Mouse (Mus musculus) forebrain, embryonic 11.5 days (tissue): ENCODE results near the gene Tsga10ip. TPM values are rescaled to one million over a fixed set of nuclear protein-coding genes. Genes with fewer than 3 reads are reported as not detected.
"Not testable (repeated sequence)": the region's sequence is repeated elsewhere in the genome, so short reads cannot be mapped to it uniquely, and the experiment has no call there.

Experiments used
- ATAC-seq: fragments of 200-750 bp; cut with Nextera tagmentation; replicated peaks from 2 replicates; pipeline ENCODE4 v1.8.0; 2017; ENCODE audit warnings: moderate TSS enrichment; ENCODE audit not compliant: low FRiP score
- DNase-seq: peaks from one replicate; pipeline ENCODE4 v3.0.0-alpha.2; 2017; ENCODE audit warnings: low spot score
- H3K27ac ChIP-seq: fragments of 300-500 bp; sonication (generic); 2 replicates; pipeline ENCODE4 v1.5.1; 2014; ENCODE audit warnings: low read depth, low read length
- H3K27me3 ChIP-seq: fragments of 300-500 bp; sonication (generic); 2 replicates; pipeline ENCODE4 v1.6.1; 2014; ENCODE audit warnings: mild to moderate bottlenecking, low read length, mixed read lengths; ENCODE audit not compliant: control insufficient read depth, insufficient read depth
- H3K36me3 ChIP-seq: fragments of 300-500 bp; sonication (generic); 2 replicates; pipeline ENCODE4 v1.6.1; 2014; ENCODE audit warnings: mild to moderate bottlenecking, low read length, moderate library complexity, mixed read lengths; ENCODE audit not compliant: control insufficient read depth, insufficient read depth
- H3K4me1 ChIP-seq: fragments of 300-500 bp; sonication (generic); replicated peaks from 2 replicates; pipeline ENCODE4 v1.6.1; 2014; ENCODE audit warnings: low read length, mixed read lengths; ENCODE audit not compliant: control insufficient read depth, insufficient read depth
- H3K4me2 ChIP-seq: fragments of 300-500 bp; sonication (generic); 2 replicates; pipeline ENCODE4 v1.6.1; 2014; ENCODE audit warnings: low read depth, mild to moderate bottlenecking, low read length, moderate library complexity, mixed read lengths; ENCODE audit not compliant: severe bottlenecking
- H3K4me3 ChIP-seq: fragments of 300-500 bp; sonication (generic); 2 replicates; pipeline ENCODE4 v1.5.1; 2014; ENCODE audit warnings: low read depth, low read length
- H3K9ac ChIP-seq: fragments of 300-500 bp; sonication (generic); 2 replicates; pipeline ENCODE4 v1.6.1; 2014; ENCODE audit warnings: low read length
- H3K9me3 ChIP-seq: fragments of 300-500 bp; sonication (generic); 2 replicates; pipeline ENCODE4 v1.6.1; 2016; ENCODE audit warnings: low read length, mixed read lengths; ENCODE audit not compliant: control insufficient read depth
- WGBS: fragments of 180-500 bp; shearing (Covaris S2); extraction: QIAGEN DNeasy Blood & Tissue Kit; methylation state at CpG from one replicate; pipeline ENCODE4 v1.1.7; 2014; 5-methylcytosine and 5-hydroxymethylcytosine counted together
- polyA plus RNA-seq: library from polyadenylated mRNA; unstranded; fragments of >200 nt; fragmentation: Nextera tagmentation; extraction: Ambion mirVana; gene quantifications from 2 replicates; pipeline ENCODE4 v1.2.1, GENCODE M21; 2014

Gene Tsga10ip
- polyA plus RNA-seq, 1 experiment from 2014 or later, result not detected

DNA sequence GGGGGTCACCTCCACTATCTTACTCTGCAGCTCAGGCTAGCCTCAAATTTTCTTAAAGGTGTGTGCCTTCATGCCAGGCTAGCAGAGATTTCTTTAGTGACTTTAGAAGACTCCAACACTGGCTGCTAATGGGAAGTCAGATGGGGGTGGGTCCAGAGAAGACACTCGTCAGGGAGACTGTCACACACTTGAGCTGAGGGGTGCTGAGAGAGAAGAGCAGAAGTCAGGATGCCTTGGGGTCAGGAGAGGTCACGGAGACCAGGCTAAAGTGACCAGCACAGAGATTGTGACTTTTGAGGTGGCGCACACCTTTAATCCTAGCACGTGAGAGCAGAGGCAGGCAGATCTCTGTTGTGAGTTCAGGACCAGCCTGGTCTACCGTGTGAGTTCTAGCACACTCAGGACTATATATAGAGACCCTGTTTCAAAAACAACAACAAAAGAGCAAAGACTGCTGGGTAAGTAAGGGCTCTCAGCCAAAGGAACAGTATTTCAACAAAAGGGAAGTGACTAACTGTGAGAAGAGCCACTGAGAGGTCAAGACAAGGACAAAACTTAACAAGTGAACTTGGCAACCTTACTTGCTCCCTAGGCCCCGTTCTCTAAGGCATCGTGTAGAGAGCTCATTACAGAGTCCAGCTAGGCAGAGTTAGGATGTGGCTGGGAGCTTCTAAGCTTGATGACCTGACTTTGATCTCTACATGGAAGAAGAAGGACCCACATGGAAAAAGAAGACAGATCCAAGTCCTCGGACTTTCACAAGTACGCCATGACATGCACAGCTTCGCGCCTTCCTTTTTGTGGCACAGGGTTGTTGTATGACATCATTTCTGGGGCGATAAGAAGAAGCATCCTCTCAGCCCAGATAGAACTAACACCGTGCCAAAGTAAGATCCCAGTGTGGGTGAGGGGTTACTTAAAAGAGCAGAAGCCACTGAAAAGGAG is 6.0 kb upstream of the Tsga10ip start:
- no peak overlapping the region; the same call in 1 of the 2 replicates for H3K9ac ChIP-seq
- no peaks in the 10 kb centered on the region for H3K36me3 ChIP-seq
- no peaks in the 10 kb centered on the region for H3K9me3 ChIP-seq
- no peak for DNase-seq
- H3K4me3 ChIP-seq, result 0 out of 2 replicates have a peak overlapping the region, but pooled peaks have one; percentile 53
- no peaks in the 10 kb centered on the region for H3K27me3 ChIP-seq
- H3K27ac ChIP-seq, result no peak overlapping the region
- H3K4me2 ChIP-seq, result no peak overlapping the region
- ATAC-seq, result no peak
- H3K4me1 ChIP-seq, result peaks cover 3% of the 10 kb centered on the region; the same call in 1 of the 2 replicates
- 93% methylated on average over 13 of the region's 13 CpGs for WGBS

DNA sequence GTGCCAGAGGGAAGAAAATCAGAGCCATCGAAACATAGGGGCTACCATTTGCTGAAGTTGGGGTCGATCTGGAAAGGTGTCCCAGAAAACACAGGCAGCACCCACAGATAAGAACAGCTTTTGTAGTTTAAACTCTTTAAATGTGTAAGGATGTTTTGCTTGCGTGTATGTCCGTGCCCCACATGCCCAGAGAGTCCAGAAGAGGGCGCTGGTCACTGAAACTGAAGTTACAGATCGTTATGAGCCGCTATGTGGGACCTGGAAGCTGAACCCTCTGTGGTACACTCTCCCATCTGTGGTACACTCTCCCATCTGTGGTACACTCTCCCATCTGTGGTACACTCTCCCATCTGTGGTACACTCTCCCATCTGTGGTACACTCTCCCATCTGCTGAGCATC is 4.8 kb upstream of the Tsga10ip start:
- peaks cover 3% of the 10 kb centered on the region; the same call in 1 of the 2 replicates for H3K4me1 ChIP-seq
- H3K9ac ChIP-seq, result peak overlapping the region; percentile 71
- peak; percentile 74 for DNase-seq
- H3K36me3 ChIP-seq, result no peaks in the 10 kb centered on the region
- H3K4me2 ChIP-seq, result peak overlapping the region; percentile 80
- peak; percentile 36; the same call in 1 of the 2 replicates for ATAC-seq
- H3K4me3 ChIP-seq, result peak overlapping the region; percentile 53
- no peaks in the 10 kb centered on the region for H3K27me3 ChIP-seq
- no peaks in the 10 kb centered on the region for H3K9me3 ChIP-seq
- peak overlapping the region; percentile 75; the same call in 1 of the 2 replicates for H3K27ac ChIP-seq
- WGBS, result 20% methylated on average over 7 of the region's 7 CpGs

DNA sequence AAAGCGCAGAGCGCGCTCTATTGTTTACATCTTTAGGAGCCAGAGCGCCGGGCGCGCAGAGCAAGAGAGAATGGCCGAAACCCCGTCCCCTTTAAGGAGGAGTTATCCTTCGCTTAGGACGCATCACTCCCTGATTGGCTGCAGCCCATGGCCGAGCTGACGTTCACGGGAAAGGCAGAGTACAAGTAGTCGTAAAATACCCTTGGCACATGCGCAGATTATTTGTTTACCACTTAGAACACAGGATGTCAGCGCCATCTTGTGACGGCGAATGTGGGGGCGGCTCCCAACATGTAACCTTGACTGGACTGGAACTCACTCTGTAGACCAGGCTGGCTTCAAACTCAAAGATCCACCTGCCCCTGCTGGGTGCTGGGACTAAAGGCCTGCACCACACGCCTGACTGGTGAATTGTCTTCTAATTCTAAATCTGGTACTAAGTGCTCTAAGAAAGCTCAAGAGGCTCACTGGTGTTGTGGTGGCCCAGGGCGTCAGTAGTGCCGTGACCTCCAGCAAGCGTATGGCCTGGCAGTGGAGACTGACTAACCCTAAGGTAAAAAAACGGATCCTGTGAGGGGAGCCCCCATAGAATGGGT is 4.3 kb upstream of the Tsga10ip start:
- H3K27me3 ChIP-seq, H3K4me1 ChIP-seq, H3K36me3 ChIP-seq, H3K9me3 ChIP-seq: not testable (repeated sequence)
- Histone ChIP-seq H3K27ac (peak overlapping the region; percentile 75; the same call in 1 of the 2 replicates), H3K4me3 (peak overlapping the region; percentile 53), H3K9ac (peak overlapping the region; percentile 71), H3K4me2 (peak overlapping the region; percentile 80)
- peak; percentile 77 for ATAC-seq
- 9% methylated on average over 22 of the region's 25 CpGs for WGBS
- DNase-seq, result peak; percentile 73

DNA sequence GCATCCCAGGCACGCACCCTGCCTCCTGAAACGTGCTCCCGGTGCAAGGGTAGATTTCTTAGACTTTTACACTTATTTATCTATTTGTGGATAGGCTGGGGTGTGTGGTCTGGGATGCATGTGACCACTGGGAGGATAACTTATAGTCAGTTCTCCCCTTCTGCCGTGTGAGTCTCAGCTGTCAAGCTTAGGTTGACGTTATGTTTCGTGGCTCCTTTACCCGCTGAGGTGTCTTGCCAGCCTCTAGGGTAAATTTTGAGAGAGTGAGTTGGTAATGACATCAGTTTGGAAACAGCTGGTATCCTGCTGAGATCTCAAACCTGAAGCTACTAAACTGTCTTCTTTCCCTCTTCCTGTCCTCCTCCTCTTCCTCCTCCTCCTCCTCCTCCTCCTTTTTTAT is 3.6 kb upstream of the Tsga10ip start:
- no peaks in the 10 kb centered on the region for H3K36me3 ChIP-seq

DNA sequence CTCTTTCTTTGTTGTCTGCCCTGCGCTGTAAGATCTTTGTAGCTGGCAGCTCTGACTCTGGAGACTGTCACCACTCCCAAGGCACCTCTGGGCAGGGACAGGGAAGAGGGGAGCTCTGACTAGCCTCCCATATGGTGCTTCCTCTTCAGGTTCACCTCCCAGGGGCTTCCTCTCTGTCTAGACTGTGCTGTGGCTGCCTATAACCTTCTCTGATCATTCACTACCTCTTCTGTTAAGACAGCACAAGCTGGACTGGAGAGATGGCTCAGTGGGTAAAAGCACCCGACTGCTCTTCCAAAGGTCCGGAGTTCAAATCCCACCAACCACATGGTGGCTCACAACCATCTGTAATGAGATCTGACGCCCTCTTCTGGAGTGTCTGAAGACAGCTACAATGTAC is 1.3 kb downstream of the Tsga10ip start:
- H3K36me3 ChIP-seq, ATAC-seq, H3K9me3 ChIP-seq, H3K4me1 ChIP-seq, DNase-seq, H3K27me3 ChIP-seq, H3K4me3 ChIP-seq, H3K27ac ChIP-seq, H3K4me2 ChIP-seq, H3K9ac ChIP-seq: not testable (repeated sequence)
- 73% methylated on average over 4 of the region's 4 CpGs for WGBS

More for the DNA sequence above, 3.6 kb upstream of the Tsga10ip start:
- H3K27me3 ChIP-seq, result no peaks in the 10 kb centered on the region
- H3K9me3 ChIP-seq, result no peaks in the 10 kb centered on the region
- WGBS, result 39% methylated on average over 7 of the region's 7 CpGs
- H3K4me1 ChIP-seq, result peaks cover 3% of the 10 kb centered on the region; the same call in 1 of the 2 replicates
- H3K4me3 ChIP-seq, result peak overlapping the region; percentile 30
- H3K9ac ChIP-seq, result peak overlapping the region; percentile 55
- DNase-seq (no peak), ATAC-seq (no peak)
- no peak overlapping the region for H3K27ac ChIP-seq
- peak overlapping the region; percentile 53 for H3K4me2 ChIP-seq

GRCm38 (mm10) chr19:5395371-5395770 is 7.0 kb downstream of the Tsga10ip start:
- ATAC-seq (no peak), DNase-seq (no peak)
- H3K4me1 ChIP-seq, result no peaks in the 10 kb centered on the region
- WGBS, result 75% methylated on average over 4 of the region's 4 CpGs
- no peak overlapping the region for H3K9ac ChIP-seq
- H3K4me3 ChIP-seq, result no peak overlapping the region
- H3K9me3 ChIP-seq, result no peaks in the 10 kb centered on the region
- no peak overlapping the region for H3K27ac ChIP-seq
- H3K27me3 ChIP-seq, result no peaks in the 10 kb centered on the region
- H3K36me3 ChIP-seq, result no peaks in the 10 kb centered on the region; the same call in 1 of the 2 replicates
- no peak overlapping the region for H3K4me2 ChIP-seq

DNA sequence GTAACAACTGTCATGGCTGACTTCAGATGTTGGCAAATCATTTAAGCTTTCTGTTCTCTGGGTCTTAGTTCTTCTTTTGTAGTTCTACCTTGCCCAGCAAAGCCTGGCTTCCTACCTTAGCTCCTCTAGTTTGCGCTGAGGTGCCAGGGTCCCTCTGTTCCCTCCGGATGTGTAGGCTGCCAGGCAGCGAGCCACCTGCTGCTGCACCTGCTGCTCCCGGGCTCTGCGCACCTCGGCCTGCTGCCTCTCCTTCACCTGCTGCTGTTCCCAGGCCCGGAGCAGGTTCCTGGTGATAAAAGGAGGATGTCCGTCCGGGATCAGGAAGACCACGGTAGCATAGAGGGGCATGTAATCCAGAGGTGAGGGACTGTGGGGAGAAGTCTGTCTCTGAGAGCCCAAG is 8.2 kb downstream of the Tsga10ip start:
- Histone ChIP-seq H3K27me3 (no peaks in the 10 kb centered on the region), H3K36me3 (no peaks in the 10 kb centered on the region; the same call in 1 of the 2 replicates), H3K4me3 (no peak overlapping the region), H3K9me3 (no peaks in the 10 kb centered on the region), H3K27ac (no peak overlapping the region), H3K9ac (no peak overlapping the region), H3K4me1 (peaks cover 8% of the 10 kb centered on the region), H3K4me2 (no peak overlapping the region)
- DNase-seq (no peak), ATAC-seq (no peak)
- WGBS, result 60% methylated on average over 10 of the region's 10 CpGs

DNA sequence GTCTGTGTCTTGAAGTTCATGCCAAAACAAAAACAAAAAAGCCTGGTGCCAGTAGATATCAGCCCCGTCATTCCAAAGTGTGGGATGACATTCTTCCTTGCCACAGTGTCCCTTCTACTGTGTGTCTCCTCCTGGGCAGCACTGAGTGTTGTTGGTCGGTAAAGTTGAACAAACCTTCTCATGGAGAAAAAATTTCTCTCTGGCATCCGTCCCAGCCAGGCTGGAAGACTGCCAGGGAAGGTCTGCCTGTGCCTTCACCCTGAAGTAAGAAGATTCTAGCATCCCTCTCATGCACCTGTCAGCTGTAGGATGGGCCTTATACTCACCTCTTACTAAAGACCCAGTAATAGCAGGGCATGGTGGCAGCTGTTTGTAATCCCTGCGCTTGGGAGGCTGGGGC is 9.4 kb downstream of the Tsga10ip start:
- Histone ChIP-seq H3K9me3 (no peaks in the 10 kb centered on the region), H3K4me3 (no peak overlapping the region), H3K27ac (no peak overlapping the region), H3K27me3 (no peaks in the 10 kb centered on the region), H3K4me1 (peaks cover 8% of the 10 kb centered on the region), H3K36me3 (no peaks in the 10 kb centered on the region; the same call in 1 of the 2 replicates), H3K9ac (no peak overlapping the region), H3K4me2 (no peak overlapping the region)
- WGBS, result 76% methylated on average over 4 of the region's 4 CpGs
- ATAC-seq (no peak), DNase-seq (no peak)
